Mouse (Mus musculus): Measurements from ENCODE around the gene Art4. TPM values are rescaled to one million over a fixed set of nuclear protein-coding genes. Genes with fewer than 3 reads are reported as not detected.
A peak's percentile ranks its signal among the peaks of the same experiment; 100 is the strongest.

The Art4 gene
- polyA plus RNA-seq, 1 experiment from 2014 or later, result 5.5 TPM

DNA sequence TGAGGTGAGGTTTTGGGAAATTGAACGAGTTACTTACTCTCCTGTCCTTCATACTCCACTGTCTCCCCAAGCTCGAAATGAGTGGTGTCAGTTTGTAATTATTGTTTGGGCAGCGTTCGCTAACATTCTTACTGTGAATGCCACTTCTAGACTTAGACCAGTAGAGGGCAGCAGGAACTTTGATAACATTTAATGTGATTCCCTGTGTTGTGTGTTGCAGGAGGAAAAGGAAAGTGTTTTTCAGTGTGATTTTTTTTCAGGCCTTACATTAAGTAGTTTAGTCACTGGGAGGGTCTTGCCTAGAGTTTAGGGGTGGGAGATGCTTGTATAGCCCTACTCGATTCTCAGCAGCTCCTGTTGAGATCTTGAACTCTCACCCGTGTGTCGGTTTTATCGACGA is 3.5 kb upstream of the Art4 start:
- peaks cover 20% of the 10 kb centered on the region for H3K4me1 ChIP-seq (ENCODE audit: control insufficient read depth, insufficient read depth, low read length)
- no peak for ATAC-seq (ENCODE audit: insufficient number of reproducible peaks, insufficient read depth, low FRiP score, low read depth)
- WGBS, result 34% methylated on average over 9 of the region's 9 CpGs
- H3K9me3 ChIP-seq (ENCODE audit: control insufficient read depth, low read depth, low read length), result no peaks in the 10 kb centered on the region
- no peak overlapping the region for H3K4me3 ChIP-seq (ENCODE audit: low read depth, low read length)
- no peak overlapping the region for H3K27ac ChIP-seq (ENCODE audit: low read length)
- H3K36me3 ChIP-seq (ENCODE audit: control insufficient read depth, insufficient read depth, low read length), result no peaks in the 10 kb centered on the region
- H3K27me3 ChIP-seq (ENCODE audit: control insufficient read depth, insufficient read depth, low read length), result no peaks in the 10 kb centered on the region
- H3K4me2 ChIP-seq (replicated peaks; ENCODE audit: low read depth, low read length), result no peak overlapping the region
- no peak overlapping the region for H3K9ac ChIP-seq (replicated peaks; ENCODE audit: low read depth, low read length)

DNA sequence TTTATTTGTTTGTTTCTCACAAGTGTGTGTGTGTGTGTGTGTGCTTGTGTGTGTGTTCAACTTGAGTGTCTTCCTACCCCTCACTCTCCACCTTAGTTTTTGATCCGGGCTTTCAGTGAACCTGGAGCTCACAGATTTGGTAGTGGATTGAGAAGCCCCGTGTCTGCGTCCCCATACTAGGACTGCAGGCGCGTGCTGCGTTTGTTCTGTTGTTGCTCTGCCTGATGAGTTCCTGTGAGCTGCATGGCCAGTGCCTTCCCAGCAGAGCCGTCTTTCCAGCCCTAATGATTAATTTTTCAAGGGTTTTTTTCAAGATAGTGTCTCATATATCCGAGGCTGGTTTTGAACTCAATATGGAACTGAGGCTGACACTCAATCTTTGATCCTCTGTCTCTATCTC is 887 bp upstream of the Art4 start:
- Histone ChIP-seq H3K4me3 (ENCODE audit: low read depth, low read length) (no peak overlapping the region), H3K36me3 (ENCODE audit: control insufficient read depth, insufficient read depth, low read length) (no peaks in the 10 kb centered on the region), H3K4me2 (replicated peaks; ENCODE audit: low read depth, low read length) (no peak overlapping the region), H3K9me3 (ENCODE audit: control insufficient read depth, low read depth, low read length) (no peaks in the 10 kb centered on the region), H3K9ac (replicated peaks; ENCODE audit: low read depth, low read length) (no peak overlapping the region), H3K27ac (ENCODE audit: low read length) (no peak overlapping the region; the same call in 1 of the 2 replicates), H3K27me3 (ENCODE audit: control insufficient read depth, insufficient read depth, low read length) (no peaks in the 10 kb centered on the region), H3K4me1 (ENCODE audit: control insufficient read depth, insufficient read depth, low read length) (peaks cover 18% of the 10 kb centered on the region)
- 52% methylated on average over 8 of the region's 8 CpGs for WGBS
- ATAC-seq (ENCODE audit: insufficient number of reproducible peaks, insufficient read depth, low FRiP score, low read depth), result no peak

DNA sequence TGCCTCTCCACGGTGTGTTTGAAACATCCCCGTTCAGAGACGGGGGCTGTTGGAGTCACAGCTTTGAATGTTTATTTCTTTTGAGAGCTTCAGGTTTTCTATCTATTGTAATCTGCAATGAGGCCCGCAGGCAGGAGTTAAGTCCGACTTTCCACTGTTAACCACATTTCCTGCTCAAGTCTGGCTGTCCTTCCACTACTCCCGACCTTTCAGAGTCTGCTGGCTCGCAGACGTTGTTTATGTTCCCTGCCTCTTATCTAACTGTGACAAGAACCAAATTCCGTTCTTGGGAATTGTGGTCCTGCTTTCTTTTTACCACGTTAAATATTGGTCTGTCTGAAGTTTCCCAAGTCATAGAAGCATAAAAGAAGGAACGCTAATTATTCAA is 334 bp upstream of the Art4 start:
- H3K9ac ChIP-seq (replicated peaks; ENCODE audit: low read depth, low read length), result peak overlapping the region; percentile 7; the same call in 1 of the 2 replicates
- 0 out of 2 replicates have a peak overlapping the region, but pooled peaks have one; percentile 5 for H3K4me3 ChIP-seq (ENCODE audit: low read depth, low read length)
- peak overlapping the region; percentile 89 for H3K27ac ChIP-seq (ENCODE audit: low read length)
- ATAC-seq (ENCODE audit: insufficient number of reproducible peaks, insufficient read depth, low FRiP score, low read depth), result 0 out of 2 replicates have a peak, but pooled peaks have one; percentile 29
- H3K27me3 ChIP-seq (ENCODE audit: control insufficient read depth, insufficient read depth, low read length), result no peaks in the 10 kb centered on the region
- H3K36me3 ChIP-seq (ENCODE audit: control insufficient read depth, insufficient read depth, low read length), result no peaks in the 10 kb centered on the region
- 8% methylated on average over 11 of the region's 11 CpGs for WGBS
- peaks cover 19% of the 10 kb centered on the region for H3K4me1 ChIP-seq (ENCODE audit: control insufficient read depth, insufficient read depth, low read length)
- H3K9me3 ChIP-seq (ENCODE audit: control insufficient read depth, low read depth, low read length), result no peaks in the 10 kb centered on the region
- peak overlapping the region; percentile 33 for H3K4me2 ChIP-seq (replicated peaks; ENCODE audit: low read depth, low read length)

DNA sequence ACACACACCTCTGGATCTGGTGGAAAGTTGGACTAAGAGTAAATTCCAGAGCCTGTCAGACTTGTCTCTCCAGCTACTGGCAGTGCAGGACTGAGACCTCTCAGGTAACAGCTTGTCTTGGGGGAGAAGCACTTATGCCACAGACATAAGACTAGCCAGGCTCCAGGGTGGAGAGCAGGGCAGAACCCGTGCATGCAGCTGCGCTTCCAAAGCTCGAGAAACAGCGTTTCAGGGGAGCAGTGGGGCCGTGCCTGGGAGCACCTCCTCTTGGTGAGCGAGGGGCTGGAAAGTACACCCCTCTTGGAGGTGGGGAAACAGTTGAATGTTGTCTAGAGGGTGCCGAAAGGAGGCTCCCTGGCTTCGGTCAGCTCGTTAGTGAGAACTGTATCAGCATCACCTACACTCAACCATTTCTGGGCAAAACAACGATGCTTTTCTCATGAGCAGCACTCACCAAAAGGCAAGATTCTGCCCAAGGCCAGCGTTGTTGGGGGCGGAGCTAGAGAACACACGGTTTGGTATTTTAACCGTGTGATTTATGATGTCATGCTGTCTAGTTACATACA is 1.4 kb downstream of the Art4 start:
- ATAC-seq (ENCODE audit: insufficient number of reproducible peaks, insufficient read depth, low FRiP score, low read depth), result no peak
- Histone ChIP-seq H3K4me1 (ENCODE audit: control insufficient read depth, insufficient read depth, low read length) (peaks cover 21% of the 10 kb centered on the region), H3K27me3 (ENCODE audit: control insufficient read depth, insufficient read depth, low read length) (no peaks in the 10 kb centered on the region), H3K27ac (ENCODE audit: low read length) (peak overlapping the region; percentile 66), H3K9me3 (ENCODE audit: control insufficient read depth, low read depth, low read length) (no peaks in the 10 kb centered on the region), H3K4me3 (ENCODE audit: low read depth, low read length) (0 out of 2 replicates have a peak overlapping the region, but pooled peaks have one; percentile 0), H3K4me2 (replicated peaks; ENCODE audit: low read depth, low read length) (peak overlapping the region; percentile 33), H3K36me3 (ENCODE audit: control insufficient read depth, insufficient read depth, low read length) (no peaks in the 10 kb centered on the region), H3K9ac (replicated peaks; ENCODE audit: low read depth, low read length) (no peak overlapping the region)
- WGBS, result 37% methylated on average over 14 of the region's 14 CpGs

DNA sequence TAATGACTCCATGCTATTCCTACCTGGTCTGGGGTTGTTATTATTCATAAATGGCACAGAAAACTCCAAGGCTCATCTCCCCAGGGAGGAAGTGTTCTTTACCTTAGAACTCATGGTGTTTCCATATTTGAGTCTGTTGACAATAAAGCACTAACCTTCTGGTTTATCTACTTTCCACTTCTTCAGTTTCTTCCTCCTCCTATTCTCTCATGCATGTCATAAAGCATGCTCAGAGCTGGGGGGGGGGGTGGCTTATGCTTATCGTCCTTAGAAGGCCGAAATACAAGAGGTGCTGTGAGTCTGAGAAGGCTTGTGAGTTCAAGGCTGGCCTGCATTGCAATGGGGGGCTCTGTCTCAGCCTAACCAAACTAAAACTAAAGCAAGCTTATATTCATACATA is 2.4 kb downstream of the Art4 start:
- Histone ChIP-seq H3K27me3 (ENCODE audit: control insufficient read depth, insufficient read depth, low read length) (no peaks in the 10 kb centered on the region), H3K4me2 (replicated peaks; ENCODE audit: low read depth, low read length) (no peak overlapping the region), H3K36me3 (ENCODE audit: control insufficient read depth, insufficient read depth, low read length) (no peaks in the 10 kb centered on the region), H3K4me1 (ENCODE audit: control insufficient read depth, insufficient read depth, low read length) (peaks cover 21% of the 10 kb centered on the region), H3K9ac (replicated peaks; ENCODE audit: low read depth, low read length) (no peak overlapping the region), H3K4me3 (ENCODE audit: low read depth, low read length) (no peak overlapping the region), H3K9me3 (ENCODE audit: control insufficient read depth, low read depth, low read length) (no peaks in the 10 kb centered on the region), H3K27ac (ENCODE audit: low read length) (no peak overlapping the region)
- WGBS, result 86% methylated on average over 2 of the region's 2 CpGs
- no peak for ATAC-seq (ENCODE audit: insufficient number of reproducible peaks, insufficient read depth, low FRiP score, low read depth)

DNA sequence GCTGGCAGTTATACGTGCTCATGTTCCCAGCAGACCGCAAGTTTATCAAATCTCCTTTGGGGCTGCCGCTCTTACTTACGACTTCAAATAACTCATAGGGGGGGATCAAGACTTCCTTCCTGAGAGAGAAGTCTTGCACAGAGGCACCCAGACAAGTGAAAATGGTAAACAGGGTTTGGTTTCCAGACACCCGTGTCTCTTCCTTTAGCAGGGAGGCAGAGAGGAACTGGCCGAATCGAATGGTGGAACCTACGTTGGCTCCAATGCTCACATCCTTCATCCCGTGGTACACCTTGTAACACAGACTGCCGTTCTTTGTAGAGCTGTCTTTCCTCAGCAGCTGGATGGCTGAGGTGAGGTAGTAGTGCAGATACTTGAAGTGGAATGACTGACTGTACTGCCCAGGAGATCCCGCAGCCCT is 3.2 kb downstream of the Art4 start:
- 79% methylated on average over 11 of the region's 11 CpGs for whole genome bisulfite sequencing
- Histone ChIP-seq H3K27ac (ENCODE audit: low read length) (no peak overlapping the region), H3K4me2 (replicated peaks; ENCODE audit: low read depth, low read length) (no peak overlapping the region), H3K4me3 (ENCODE audit: low read depth, low read length) (no peak overlapping the region), H3K9ac (replicated peaks; ENCODE audit: low read depth, low read length) (no peak overlapping the region), H3K4me1 (ENCODE audit: control insufficient read depth, insufficient read depth, low read length) (peaks cover 21% of the 10 kb centered on the region), H3K36me3 (ENCODE audit: control insufficient read depth, insufficient read depth, low read length) (no peaks in the 10 kb centered on the region), H3K9me3 (ENCODE audit: control insufficient read depth, low read depth, low read length) (no peaks in the 10 kb centered on the region), H3K27me3 (ENCODE audit: control insufficient read depth, insufficient read depth, low read length) (no peaks in the 10 kb centered on the region)
- ATAC-seq (ENCODE audit: insufficient number of reproducible peaks, insufficient read depth, low FRiP score, low read depth), result no peak

DNA sequence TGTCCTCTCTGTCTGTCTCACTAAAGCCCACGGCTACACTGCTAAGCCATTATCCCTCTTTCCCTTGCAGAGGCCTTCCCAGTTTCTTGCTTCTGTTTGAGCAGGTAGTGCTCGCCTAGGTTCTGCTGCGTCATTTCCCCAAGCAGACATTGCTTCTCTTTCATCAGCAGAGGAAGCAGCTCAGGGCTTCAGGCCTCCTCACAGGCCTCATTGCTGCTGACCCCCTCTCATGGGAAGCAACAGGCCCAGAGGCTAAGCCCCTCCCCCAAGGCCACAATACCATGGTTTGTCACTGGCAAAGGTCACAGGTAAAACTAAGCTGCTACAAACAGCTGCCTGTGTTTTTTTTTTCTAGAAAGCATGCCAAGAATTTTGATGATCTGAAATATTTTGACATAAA is 4.8 kb downstream of the Art4 start:
- no peak overlapping the region for H3K4me2 ChIP-seq (replicated peaks; ENCODE audit: low read depth, low read length)
- no peaks in the 10 kb centered on the region for H3K36me3 ChIP-seq (ENCODE audit: control insufficient read depth, insufficient read depth, low read length)
- H3K9ac ChIP-seq (replicated peaks; ENCODE audit: low read depth, low read length), result no peak overlapping the region
- no peak for ATAC-seq (ENCODE audit: insufficient number of reproducible peaks, insufficient read depth, low FRiP score, low read depth)
- no peaks in the 10 kb centered on the region for H3K27me3 ChIP-seq (ENCODE audit: control insufficient read depth, insufficient read depth, low read length)
- no peak overlapping the region for H3K4me3 ChIP-seq (ENCODE audit: low read depth, low read length)
- 42% methylated on average over 3 of the region's 3 CpGs for WGBS
- peaks cover 16% of the 10 kb centered on the region for H3K4me1 ChIP-seq (ENCODE audit: control insufficient read depth, insufficient read depth, low read length)
- H3K27ac ChIP-seq (ENCODE audit: low read length), result no peak overlapping the region
- H3K9me3 ChIP-seq (ENCODE audit: control insufficient read depth, low read depth, low read length), result no peaks in the 10 kb centered on the region

DNA sequence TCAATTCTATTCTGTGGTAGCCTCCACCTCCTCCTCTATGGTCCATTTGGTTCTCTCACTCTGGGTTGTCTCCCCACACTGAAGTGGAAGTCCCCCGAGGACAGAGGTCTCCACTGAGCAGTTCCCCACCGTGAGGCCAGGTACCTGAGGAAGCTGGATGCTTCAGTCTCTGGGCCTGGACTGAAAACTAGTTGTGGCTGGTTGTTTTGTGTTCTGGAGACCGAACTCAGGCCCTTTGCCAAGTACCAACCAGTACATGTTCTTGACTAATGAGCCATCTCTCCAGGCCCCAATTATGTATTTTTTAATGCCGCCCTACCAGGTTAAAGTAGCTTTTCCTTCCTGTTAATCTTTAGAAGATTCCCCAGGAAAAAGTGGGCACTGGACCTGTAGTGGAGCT is 5.2 kb downstream of the Art4 start:
- H3K27ac ChIP-seq (ENCODE audit: low read length), result no peak overlapping the region
- 77% methylated on average over 4 of the region's 4 CpGs for WGBS
- ATAC-seq (ENCODE audit: insufficient number of reproducible peaks, insufficient read depth, low FRiP score, low read depth), result no peak

DNA sequence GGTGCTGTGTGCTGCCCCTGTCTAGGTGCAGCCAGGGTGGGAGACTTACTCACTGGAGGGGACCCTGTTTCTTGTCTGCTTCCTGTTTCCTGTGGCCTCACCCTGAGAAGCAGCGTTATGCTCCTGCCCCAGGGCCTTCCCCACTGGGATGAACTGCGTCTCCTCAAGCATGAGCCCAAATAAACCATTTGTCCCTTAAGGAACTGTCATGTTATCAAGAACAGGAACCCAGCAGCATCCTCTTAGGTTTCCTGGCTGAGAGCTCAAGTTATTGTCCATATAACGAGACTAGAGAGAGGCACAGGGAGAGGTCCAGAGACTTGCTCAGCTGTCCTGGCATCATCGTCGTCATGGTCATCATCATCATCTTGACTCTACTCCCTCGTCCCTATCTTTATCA is 7.3 kb downstream of the Art4 start:
- no peaks in the 10 kb centered on the region for H3K36me3 ChIP-seq (ENCODE audit: control insufficient read depth, insufficient read depth, low read length)
- 0 out of 2 replicates have a peak, but pooled peaks cover 2% of the 10 kb centered on the region for H3K4me1 ChIP-seq (ENCODE audit: control insufficient read depth, insufficient read depth, low read length)
- H3K9me3 ChIP-seq (ENCODE audit: control insufficient read depth, low read depth, low read length), result no peaks in the 10 kb centered on the region
- H3K9ac ChIP-seq (replicated peaks; ENCODE audit: low read depth, low read length), result no peak overlapping the region
- no peak overlapping the region for H3K4me2 ChIP-seq (replicated peaks; ENCODE audit: low read depth, low read length)
- no peak overlapping the region for H3K27ac ChIP-seq (ENCODE audit: low read length)
- WGBS, result 78% methylated on average over 6 of the region's 6 CpGs
- ATAC-seq (ENCODE audit: insufficient number of reproducible peaks, insufficient read depth, low FRiP score, low read depth), result no peak
- H3K27me3 ChIP-seq (ENCODE audit: control insufficient read depth, insufficient read depth, low read length), result no peaks in the 10 kb centered on the region
- no peak overlapping the region for H3K4me3 ChIP-seq (ENCODE audit: low read depth, low read length)

More for the DNA sequence above, 5.2 kb downstream of the Art4 start:
- H3K9ac ChIP-seq (replicated peaks; ENCODE audit: low read depth, low read length), result no peak overlapping the region
- H3K27me3 ChIP-seq (ENCODE audit: control insufficient read depth, insufficient read depth, low read length), result no peaks in the 10 kb centered on the region
- no peaks in the 10 kb centered on the region for H3K36me3 ChIP-seq (ENCODE audit: control insufficient read depth, insufficient read depth, low read length)
- peaks cover 12% of the 10 kb centered on the region for H3K4me1 ChIP-seq (ENCODE audit: control insufficient read depth, insufficient read depth, low read length)
- no peak overlapping the region for H3K4me2 ChIP-seq (replicated peaks; ENCODE audit: low read depth, low read length)
- no peak overlapping the region for H3K4me3 ChIP-seq (ENCODE audit: low read depth, low read length)
- no peaks in the 10 kb centered on the region for H3K9me3 ChIP-seq (ENCODE audit: control insufficient read depth, low read depth, low read length)
